Mouse (Mus musculus) thymus, adult 2 months (tissue): Measurements from ENCODE around the gene Ruvbl2.

ENCODE experiments used
- CTCF ChIP-seq: fragments of 200-500 bp; IDR thresholded peaks from 2 replicates; pipeline ENCODE4 v1.5.1; 2012; ENCODE audit warnings: mild to moderate bottlenecking, control low read depth, low read length, moderate library complexity, borderline replicate concordance; ENCODE audit not compliant: control insufficient read depth, poor library complexity, insufficient read depth; ENCODE audit errors: extremely low read depth
- POLR2A ChIP-seq: fragments of 200-500 bp; IDR thresholded peaks from 2 replicates; pipeline ENCODE4 v1.6.1; 2012; ENCODE audit warnings: mild to moderate bottlenecking, low read length, control low read depth, moderate library complexity; ENCODE audit not compliant: control insufficient read depth, poor library complexity, insufficient read depth; ENCODE audit errors: extremely low read depth

- no peak for TF ChIP-seq POLR2A
- no peak for TF ChIP-seq CTCF
These were observed 17.3 kb downstream of the Ruvbl2 start, which contains the start of gene Lhb for GRCm38 (mm10) chr7:45420615-45420919.
